Mouse (Mus musculus): ENCODE results near the gene Ubxn7.

Ubxn7 gene

DNA sequence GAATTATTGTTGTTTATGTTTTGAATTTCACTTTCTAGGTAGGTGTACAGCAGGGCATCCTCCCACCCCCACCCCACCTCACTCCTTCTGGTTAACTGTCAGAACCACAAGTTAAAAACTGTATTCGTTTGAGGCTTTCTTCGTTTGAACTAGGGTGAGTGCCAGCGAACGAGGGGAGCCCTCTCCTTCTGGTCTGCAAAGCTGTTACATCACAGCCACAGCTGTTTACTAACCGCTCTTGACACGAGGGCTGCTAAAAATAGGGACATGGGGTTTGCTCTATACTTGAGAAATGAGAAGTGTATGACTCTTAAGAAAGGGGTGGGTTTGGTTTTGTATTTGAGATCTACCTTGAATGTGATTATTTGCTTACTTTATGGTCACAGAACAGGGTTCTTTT is 102.0 kb downstream of the Ubxn7 start:
- DNase-seq (ENCODE audit: low spot score in 2 of 2): peak; percentile 80 to 82

DNA sequence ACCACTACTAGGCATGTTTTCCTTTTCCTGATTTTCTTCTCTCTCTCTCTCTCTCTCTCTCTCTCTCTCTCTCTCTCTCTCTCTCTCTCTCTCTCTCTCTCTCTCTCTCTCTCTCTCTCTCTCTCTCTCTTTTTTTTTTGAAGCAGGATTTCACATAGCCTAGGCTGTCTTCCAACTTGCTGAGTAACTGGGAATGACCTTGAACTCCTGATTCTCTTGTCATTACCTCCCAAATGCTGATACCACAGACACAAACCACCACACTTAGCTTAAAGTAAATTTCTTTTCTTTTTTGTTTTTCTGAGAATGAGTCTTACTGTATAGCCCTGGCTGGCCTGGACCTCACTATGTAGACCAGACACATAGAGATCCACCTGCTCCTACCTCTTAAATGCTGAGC is 102.6 kb downstream of the Ubxn7 start:
- DNase-seq (ENCODE audit: low spot score in 2 of 2): no peak

DNA sequence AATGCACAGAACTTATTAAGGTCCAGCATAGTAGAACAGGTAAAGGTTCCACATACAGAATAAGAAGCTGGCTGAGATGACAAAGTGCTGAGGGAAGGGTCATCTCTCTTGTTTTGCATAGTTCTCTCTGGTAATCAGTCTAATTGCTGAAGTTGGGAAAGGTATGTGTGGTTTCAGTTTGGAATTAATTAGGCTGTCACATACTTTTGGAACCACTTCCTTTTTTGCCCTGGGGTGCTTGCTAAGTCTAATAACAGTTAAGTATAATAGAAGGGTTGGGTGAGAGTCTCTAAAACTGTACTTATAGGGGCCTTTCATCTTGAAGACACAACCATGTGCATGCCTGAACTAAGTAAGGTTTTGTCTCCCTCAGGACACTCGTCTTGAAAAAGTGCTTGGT is 104.6 kb downstream of the Ubxn7 start:
- no peak for DNase-seq (ENCODE audit: low spot score in 2 of 2)

DNA sequence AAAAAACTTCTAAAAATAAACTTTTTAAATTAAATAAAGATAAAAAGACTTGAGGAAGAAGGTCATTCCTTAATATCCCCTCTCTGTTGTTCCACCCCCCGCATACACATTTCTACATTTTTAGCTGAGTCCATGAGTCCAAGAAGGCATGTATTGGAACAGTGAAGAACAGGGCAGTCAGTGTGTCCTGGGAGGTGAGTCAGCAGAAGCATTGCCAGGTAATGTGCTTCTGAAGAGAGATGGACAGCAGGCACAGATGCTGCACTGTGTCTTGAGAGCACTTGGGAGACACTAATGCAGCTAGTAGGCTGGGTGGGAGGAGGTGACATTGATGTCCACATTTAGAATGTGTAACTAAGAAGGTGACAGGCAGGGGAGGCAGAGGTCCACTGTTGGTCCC is 105.2 kb downstream of the Ubxn7 start:
- no peak for DNase-seq (ENCODE audit: low spot score in 2 of 2)

DNA sequence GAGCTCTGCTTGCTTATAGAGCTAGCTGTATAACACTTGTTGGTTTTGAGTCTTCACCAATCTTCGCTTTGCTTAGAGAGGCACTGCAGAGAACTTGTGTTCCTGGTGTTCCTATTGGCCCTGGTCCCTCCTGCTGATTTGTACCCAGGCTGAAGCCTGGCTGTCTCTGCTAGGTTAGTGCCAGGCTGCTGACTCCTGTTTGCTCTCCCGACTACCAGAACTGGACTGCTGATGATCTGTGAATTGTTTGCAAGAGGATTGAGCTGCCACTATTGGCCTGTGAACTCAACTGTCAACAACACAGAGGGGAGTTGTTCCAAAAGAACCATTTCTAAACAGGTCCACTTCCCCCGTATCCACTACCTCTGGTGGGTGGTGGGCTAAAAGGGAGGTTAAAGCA is 109.4 kb downstream of the Ubxn7 start:
- no peak for DNase-seq (ENCODE audit: low spot score in 2 of 2)
